Mouse (Mus musculus) myocyte (in vitro differentiated cells): Measurements from ENCODE around the gene Cd300c2. TPM values are rescaled to one million over a fixed set of nuclear protein-coding genes. Genes with fewer than 3 reads are reported as not detected.

Experiments used
- H3K27me3 ChIP-seq: one replicate; pipeline ENCODE4 v1.6.1; 2011; ENCODE audit not compliant: control insufficient read depth, insufficient read depth, insufficient read length
- H3K36me3 ChIP-seq: one replicate; pipeline ENCODE4 v1.6.1; 2011; ENCODE audit not compliant: control insufficient read depth, insufficient read depth
- H3K4me2 ChIP-seq: one replicate; pipeline ENCODE4 v1.6.1; 2011; ENCODE audit warnings: low read depth, control low read depth
- H3K4me3 ChIP-seq: one replicate; pipeline ENCODE4 v1.5.1; 2011; ENCODE audit warnings: mild to moderate bottlenecking, control low read depth, moderate library complexity
- H3K79me2 ChIP-seq: one replicate; pipeline ENCODE4 v1.6.1; 2011; ENCODE audit not compliant: control insufficient read depth, insufficient read depth
- H3ac ChIP-seq: one replicate; pipeline ENCODE4 v1.6.1; 2011; ENCODE audit not compliant: control insufficient read depth, insufficient read length
- E2F4 ChIP-seq: IDR thresholded peaks from one replicate; pipeline ENCODE4 v1.6.1; 2011; ENCODE audit warnings: mild to moderate bottlenecking, control low read depth, moderate library complexity; ENCODE audit not compliant: insufficient read depth
- MYOD1 ChIP-seq, 3 experiments: IDR thresholded peaks; one replicate each; pipeline ENCODE4 v1.6.1; 2011; ENCODE audit warnings: control low read depth in 2 of 3, low read depth in 2 of 3, mild to moderate bottlenecking in 2 of 3, moderate library complexity in 1 of 3; ENCODE audit not compliant: insufficient read length in 2 of 3, control insufficient read depth in 1 of 3
- MYOG ChIP-seq, 3 experiments: IDR thresholded peaks; one replicate each; pipeline ENCODE4 v1.6.1; 2011; ENCODE audit warnings: control low read depth in 2 of 3, low read depth in 2 of 3, mild to moderate bottlenecking in 2 of 3; ENCODE audit not compliant: insufficient read length in 2 of 3, control insufficient read depth in 1 of 3, insufficient read depth in 1 of 3
- POLR2A ChIP-seq: IDR thresholded peaks from one replicate; pipeline ENCODE4 v1.6.1; 2011; ENCODE audit warnings: low read depth, mild to moderate bottlenecking, control low read depth, moderate library complexity; ENCODE audit not compliant: insufficient read length
- SRF ChIP-seq: IDR thresholded peaks from one replicate; pipeline ENCODE4 v1.6.1; 2011; ENCODE audit warnings: low read depth; ENCODE audit not compliant: control insufficient read depth, insufficient read length
- TCF3 ChIP-seq: IDR thresholded peaks from one replicate; pipeline ENCODE4 v1.6.1; 2011; ENCODE audit warnings: low read depth, control low read depth; ENCODE audit not compliant: insufficient read length
- USF1 ChIP-seq: IDR thresholded peaks from one replicate; pipeline ENCODE4 v1.6.1; 2011; ENCODE audit warnings: low read depth, mild to moderate bottlenecking, control low read depth, moderate library complexity
- polyA plus RNA-seq: library from polyadenylated mRNA; unstranded; fragments of >200 nt; fragmentation: generic; extraction: Trizol; gene quantifications from one replicate; pipeline ENCODE4 v1.2.1, GENCODE M21; 2012; ENCODE audit warnings: missing spikeins

Gene Cd300c2
- polyA plus RNA-seq, 1 experiment: not detected

DNA sequence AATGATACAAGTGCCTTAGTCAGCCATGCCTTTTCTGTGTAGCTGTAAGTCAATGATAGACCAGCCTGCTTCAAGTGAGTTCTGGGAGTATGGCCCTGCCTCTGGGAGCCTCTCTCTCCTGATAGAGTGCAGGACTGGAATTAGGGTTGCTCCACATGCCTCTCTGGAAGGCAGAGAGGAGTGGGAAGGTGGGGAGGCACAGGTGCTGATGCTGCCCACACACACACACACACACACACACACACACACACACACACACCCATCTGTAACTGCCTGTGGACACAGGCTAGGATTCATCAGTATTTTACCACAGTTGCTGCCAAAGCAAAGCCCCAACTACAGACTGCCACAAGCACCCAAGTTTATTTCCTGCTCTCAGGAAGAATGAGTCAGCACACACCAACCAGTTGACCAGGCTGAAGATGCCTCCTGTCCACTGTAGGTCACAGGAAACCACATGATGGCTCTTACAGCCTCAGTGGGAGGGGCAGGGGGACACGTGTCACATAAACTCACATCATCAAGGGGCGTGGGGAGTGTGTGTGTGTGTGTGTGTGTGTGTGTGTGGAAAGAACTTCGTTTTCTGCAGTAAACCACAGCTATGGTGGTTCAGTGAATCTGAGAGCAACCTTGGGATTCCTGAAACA lies 36.4 kb downstream of the Cd300c2 start:
- H3K4me3 ChIP-seq: no peak overlapping the region
- H3K4me2 ChIP-seq: peak overlapping the region; percentile 50
- H3K36me3 ChIP-seq: no peaks in the 10 kb centered on the region
- TF ChIP-seq USF1 (peak; percentile 66), SRF (no peak), MYOD1 (IDR thresholded peaks at IDR 0.05; ENCODE audit: control insufficient read depth in 1 of 3, insufficient read length in 2 of 3, low read depth in 2 of 3) (peak in 2 of 3 experiments; percentile 33 to 82), POLR2A (no peak), E2F4 (no peak), MYOG (IDR thresholded peaks at IDR 0.05; ENCODE audit: control insufficient read depth in 1 of 3, insufficient read depth in 1 of 3, insufficient read length in 2 of 3, low read depth in 2 of 3) (peak; percentile 11 to 60 (median 26)), TCF3 (no peak)
- H3K79me2 ChIP-seq: no peaks in the 10 kb centered on the region
- H3K27me3 ChIP-seq: no peaks in the 10 kb centered on the region
- no peak overlapping the region for H3ac ChIP-seq

DNA sequence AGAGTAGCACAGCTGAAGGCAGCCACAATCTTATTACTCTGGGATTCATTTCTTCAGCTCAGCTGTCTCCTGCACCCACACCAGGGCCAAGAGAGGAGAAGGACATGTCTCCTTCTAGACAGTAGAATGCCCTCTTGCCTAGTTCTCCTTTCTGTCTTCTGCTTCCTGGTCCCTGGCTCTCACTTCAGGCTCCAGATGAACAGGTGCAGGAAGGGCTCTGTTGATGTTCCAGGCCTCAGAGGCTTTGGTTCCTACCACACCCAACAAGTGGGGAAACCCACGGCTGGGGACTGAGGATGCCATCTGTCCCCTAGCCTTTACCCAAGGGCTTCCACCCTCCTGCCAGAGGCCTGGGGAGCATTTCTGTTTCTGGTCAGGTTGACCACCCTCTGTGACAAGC lies 41.3 kb downstream of the Cd300c2 start:
- no peak overlapping the region for H3K4me3 ChIP-seq
- TF ChIP-seq POLR2A: no peak
- H3K27me3 ChIP-seq: no peaks in the 10 kb centered on the region
- H3K79me2 ChIP-seq: no peaks in the 10 kb centered on the region
- H3ac ChIP-seq: no peak overlapping the region
- H3K4me2 ChIP-seq: no peak overlapping the region
- no peaks in the 10 kb centered on the region for H3K36me3 ChIP-seq

Other genes with a start within 250 kb of the Cd300c2 start
- 5.4 TPM for gene Kif19a, start 236.5 kb downstream of the Cd300c2 start, polyA plus RNA-seq
- 34.0 TPM for gene Btbd17, start 205.9 kb downstream of the Cd300c2 start, polyA plus RNA-seq
- 0.07 TPM for gene Gpr142, start 203.0 kb downstream of the Cd300c2 start, polyA plus RNA-seq
- 172 TPM for gene Gprc5c, start 150.7 kb downstream of the Cd300c2 start, polyA plus RNA-seq
- gene Cd300a, start 111.8 kb downstream of the Cd300c2 start, polyA plus RNA-seq: 0.40 TPM
- gene Cd300lb, start 67.5 kb downstream of the Cd300c2 start, polyA plus RNA-seq: 0.11 TPM
- not detected for gene Cd300c, start 32.7 kb downstream of the Cd300c2 start, polyA plus RNA-seq
- gene Cd300ld, start 12.0 kb downstream of the Cd300c2 start, polyA plus RNA-seq: not detected
- gene Cd300ld2, start 14.3 kb upstream of the Cd300c2 start, polyA plus RNA-seq: not detected
- not detected for gene Cd300ld4, start 25.1 kb upstream of the Cd300c2 start, polyA plus RNA-seq
- 0.16 TPM for gene Cd300ld5, start 35.9 kb upstream of the Cd300c2 start, polyA plus RNA-seq
- gene Cd300ld3, start 46.5 kb upstream of the Cd300c2 start, polyA plus RNA-seq: not detected
- gene Cd300e, start 60.3 kb upstream of the Cd300c2 start, polyA plus RNA-seq: not detected
- 0.02 TPM for gene Rab37, start 89.6 kb upstream of the Cd300c2 start, polyA plus RNA-seq
- gene Cd300lf, start 132.1 kb upstream of the Cd300c2 start, polyA plus RNA-seq: not detected
- gene Slc9a3r1, start 161.5 kb upstream of the Cd300c2 start, polyA plus RNA-seq: 16.1 TPM
- 15.5 TPM for gene Tmem104, start 185.6 kb upstream of the Cd300c2 start, polyA plus RNA-seq
- gene Nat9, start 186.0 kb upstream of the Cd300c2 start, polyA plus RNA-seq: 22.6 TPM